Mouse (Mus musculus): ENCODE measurements around the gene 1700113H08Rik. TPM values are rescaled to one million over a fixed set of nuclear protein-coding genes. Genes with fewer than 3 reads are reported as not detected.

1700113H08Rik gene
- polyA plus RNA-seq, 1 experiment from 2014 or later = 0.37 TPM

GRCm38 (mm10) chr10:87230071-87230910 is 172.4 kb downstream of the 1700113H08Rik start:
- Histone ChIP-seq H3K4me2 (peak overlapping the region; percentile 57), H3K36me3 (no peaks in the 10 kb centered on the region), H3K4me1 (peaks cover 14% of the 10 kb centered on the region), H3K27ac (replicated peaks) (no peak overlapping the region), H3K9me3 (replicated peaks) (no peaks in the 10 kb centered on the region), H3K27me3 (replicated peaks) (no peaks in the 10 kb centered on the region), H3K9ac (replicated peaks) (0 out of 2 replicates have a peak overlapping the region, but pooled peaks have one; percentile 1), H3K4me3 (replicated peaks) (peak overlapping the region; percentile 18)
- WGBS = 14% methylated on average over 31 of the region's 31 CpGs
- ATAC-seq (ENCODE audit: low FRiP score) = peak; percentile 80

- no peak overlapping the region for H3K4me2 ChIP-seq
- 29% methylated on average over 9 of the region's 9 CpGs for WGBS
- H3K27ac ChIP-seq (replicated peaks) = no peak overlapping the region
- no peak for ATAC-seq (ENCODE audit: low FRiP score)
- no peaks in the 10 kb centered on the region for H3K27me3 ChIP-seq (replicated peaks)
- no peaks in the 10 kb centered on the region for H3K36me3 ChIP-seq
- H3K4me3 ChIP-seq (replicated peaks) = no peak overlapping the region
- no peak overlapping the region for H3K9ac ChIP-seq (replicated peaks)
- no peaks in the 10 kb centered on the region for H3K9me3 ChIP-seq (replicated peaks)
- no peaks in the 10 kb centered on the region for H3K4me1 ChIP-seq
Measured at GRCm38 (mm10) chr10:87239332-87240008, 181.6 kb downstream of the 1700113H08Rik start.

- H3K27ac ChIP-seq (replicated peaks) = no peak overlapping the region
- H3K36me3 ChIP-seq = no peaks in the 10 kb centered on the region
- H3K9me3 ChIP-seq (replicated peaks) = no peaks in the 10 kb centered on the region
- no peak overlapping the region for H3K4me3 ChIP-seq (replicated peaks)
- no peak overlapping the region for H3K4me2 ChIP-seq
- H3K4me1 ChIP-seq = no peaks in the 10 kb centered on the region
- 85% methylated on average over 3 of the region's 3 CpGs for WGBS
- no peak for ATAC-seq (ENCODE audit: low FRiP score)
- H3K9ac ChIP-seq (replicated peaks) = no peak overlapping the region
- H3K27me3 ChIP-seq (replicated peaks) = no peaks in the 10 kb centered on the region
Measured at GRCm38 (mm10) chr10:87271724-87272123, 213.9 kb downstream of the 1700113H08Rik start.

DNA sequence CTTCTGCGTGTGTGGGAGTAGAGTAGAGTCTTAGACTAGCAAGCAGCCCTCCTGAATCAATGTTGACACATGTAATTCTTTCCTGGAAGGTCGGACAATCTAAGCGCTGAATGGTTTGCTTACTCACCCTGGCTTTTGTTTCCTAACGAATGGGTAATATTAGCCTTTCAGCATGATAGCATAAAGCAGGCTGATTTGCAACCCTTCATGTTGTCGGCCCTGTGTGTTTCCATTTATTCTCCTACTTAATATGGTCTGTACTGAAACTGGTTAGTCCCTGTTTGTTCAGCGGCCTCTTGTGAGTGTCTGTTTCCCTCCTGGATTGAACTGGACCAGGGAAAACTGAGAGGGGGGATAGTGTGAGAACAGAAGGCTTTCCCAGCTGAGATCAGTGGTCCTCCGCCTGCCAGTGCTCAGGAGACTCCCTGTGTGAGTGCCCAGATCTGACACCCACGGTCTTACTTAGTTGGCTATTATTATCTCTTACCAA is 214.3 kb downstream of the 1700113H08Rik start:
- H3K27me3 ChIP-seq (replicated peaks) = no peaks in the 10 kb centered on the region
- no peak overlapping the region for H3K27ac ChIP-seq (replicated peaks)
- H3K4me1 ChIP-seq = no peaks in the 10 kb centered on the region
- no peak overlapping the region for H3K9ac ChIP-seq (replicated peaks)
- ATAC-seq (ENCODE audit: low FRiP score) = no peak
- H3K36me3 ChIP-seq = no peaks in the 10 kb centered on the region
- no peak overlapping the region for H3K4me3 ChIP-seq (replicated peaks)
- no peak overlapping the region for H3K4me2 ChIP-seq
- WGBS = 52% methylated on average over 8 of the region's 8 CpGs
- H3K9me3 ChIP-seq (replicated peaks) = no peaks in the 10 kb centered on the region

GRCm38 (mm10) chr10:87275075-87275474 is 217.2 kb downstream of the 1700113H08Rik start:
- no peak overlapping the region for H3K4me3 ChIP-seq (replicated peaks)
- H3K27ac ChIP-seq (replicated peaks) = no peak overlapping the region
- no peak for ATAC-seq (ENCODE audit: low FRiP score)
- no peaks in the 10 kb centered on the region for H3K9me3 ChIP-seq (replicated peaks)
- no peaks in the 10 kb centered on the region for H3K4me1 ChIP-seq
- H3K36me3 ChIP-seq = no peaks in the 10 kb centered on the region
- no peak overlapping the region for H3K4me2 ChIP-seq
- H3K9ac ChIP-seq (replicated peaks) = no peak overlapping the region
- H3K27me3 ChIP-seq (replicated peaks) = no peaks in the 10 kb centered on the region

Other genes with a start within 250 kb of the 1700113H08Rik start
- 0.09 and 0.33 TPM in 2 replicates for gene Stab2, start 50.0 kb upstream of the 1700113H08Rik start, polyA plus RNA-seq (2015; fragmentation: Nextera tagmentation; extraction: Ambion mirVana)

Data from neural tube, embryonic 15.5 days (tissue).